Mouse (Mus musculus) adrenal gland, postnatal 10 days (tissue): ENCODE results near the gene Gprc5d. TPM values are rescaled to one million over a fixed set of nuclear protein-coding genes. Genes with fewer than 3 reads are reported as not detected.

Experiments used
- DNase-seq: peaks from one replicate; pipeline ENCODE4 v3.0.0; 2021; ENCODE audit warnings: mixed read lengths
- total RNA-seq, 2 experiments: library from RNA; stranded (reverse); gene quantifications; 2 replicates each; pipeline ENCODE4 v1.2.3; 2021

Gprc5d gene
- total RNA-seq, 2 experiments from 2014 or later, result not detected

- DNase-seq, result no peak
Measured at GRCm38 (mm10) chr6:135135735-135136134, 17.7 kb upstream of the Gprc5d start.

- DNase-seq, result no peak
Measured at GRCm38 (mm10) chr6:135133486-135133885, 15.4 kb upstream of the Gprc5d start.

- DNase-seq, result no peak
Measured at GRCm38 (mm10) chr6:135133086-135133485, 15.0 kb upstream of the Gprc5d start.

DNA sequence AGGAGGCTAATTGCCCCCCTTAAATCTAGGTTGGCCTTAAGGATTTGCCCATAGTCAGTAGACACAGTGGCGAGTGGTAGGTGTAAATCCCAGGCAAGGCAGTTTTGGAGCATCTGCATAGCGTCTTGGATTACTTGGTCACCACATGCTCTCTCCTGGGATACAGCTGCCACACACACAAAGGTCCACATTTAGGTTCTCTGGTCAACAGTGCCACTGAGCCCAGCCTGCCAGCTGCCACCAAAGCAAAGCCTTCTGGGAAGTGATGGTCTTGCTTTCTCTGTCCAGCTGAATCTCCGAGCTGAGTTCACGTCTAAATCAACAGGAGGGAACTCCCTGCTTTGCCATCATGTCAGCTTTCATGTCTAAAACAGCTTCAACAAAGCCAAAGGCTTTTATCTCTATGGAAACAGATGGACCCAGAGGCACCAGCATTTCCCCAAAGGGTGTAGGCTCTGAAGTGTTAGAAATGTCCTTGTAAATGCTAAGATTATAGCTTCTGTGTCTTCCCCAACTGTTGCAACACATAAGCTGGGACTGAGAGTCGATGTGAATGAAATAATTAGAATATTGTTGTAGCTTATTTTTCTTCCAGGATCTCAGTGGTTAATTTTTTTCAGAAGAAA is 6.8 kb upstream of the Gprc5d start:
- DNase-seq, result no peak

GRCm38 (mm10) chr6:135116479-135116878 is 1.6 kb downstream of the Gprc5d start:
- no peak for DNase-seq

DNA sequence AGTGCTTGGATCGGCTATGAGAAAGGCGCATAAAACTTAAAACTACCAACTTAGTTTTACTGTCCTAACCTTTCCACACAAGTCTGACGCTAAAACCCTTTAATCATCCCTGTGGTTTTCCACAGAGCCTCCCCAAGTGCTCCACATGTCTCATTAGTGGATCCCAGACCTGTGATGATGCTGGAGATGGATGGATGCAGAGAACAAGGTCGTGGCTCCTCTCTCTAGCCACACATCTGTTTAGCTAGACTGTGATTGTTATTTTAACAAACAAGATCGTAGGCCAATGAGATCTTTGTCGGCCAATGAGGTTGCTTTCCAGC is 5.0 kb downstream of the Gprc5d start:
- no peak for DNase-seq

- DNase-seq, result peak; percentile 12
Measured at GRCm38 (mm10) chr6:135112411-135113113, 5.5 kb downstream of the Gprc5d start.

- no peak for DNase-seq
Measured at GRCm38 (mm10) chr6:135107014-135107413, 11.1 kb downstream of the Gprc5d start.

- DNase-seq, result peak; percentile 14
Measured at GRCm38 (mm10) chr6:135102736-135103303, 15.3 kb downstream of the Gprc5d start.

DNA sequence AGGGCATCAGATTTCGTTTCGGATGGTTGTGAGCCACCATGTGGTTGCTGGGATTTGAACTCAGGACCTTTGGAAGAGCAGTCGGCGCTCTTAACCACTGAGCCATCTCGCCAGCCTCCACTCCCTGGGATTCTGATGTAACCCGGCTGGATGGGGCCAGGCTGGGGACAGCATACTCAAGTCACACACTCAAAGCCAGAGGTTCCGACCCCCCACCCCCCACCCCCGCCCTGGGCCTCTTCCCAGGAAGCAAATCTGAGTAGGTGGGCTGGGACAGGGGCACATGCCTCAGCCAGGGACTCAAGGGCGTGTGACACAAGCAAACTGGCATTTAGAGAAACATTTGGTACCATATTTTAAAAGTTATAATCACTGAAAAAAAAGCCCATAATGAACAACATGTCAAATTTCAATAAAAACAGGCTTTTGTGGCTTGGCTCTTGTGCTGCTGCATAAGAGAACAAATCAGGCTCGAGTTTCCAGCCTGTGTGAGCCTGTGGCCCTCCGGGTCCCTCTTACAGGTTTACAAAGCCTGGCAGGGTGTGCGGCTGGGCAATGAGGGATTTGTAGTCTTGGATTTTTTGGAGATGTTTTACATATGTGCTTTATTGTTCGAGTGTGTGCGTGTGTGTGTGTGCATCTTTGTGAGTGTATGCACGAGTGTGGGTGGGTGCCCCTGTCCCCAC is 17.2 kb downstream of the Gprc5d start:
- DNase-seq, result no peak

DNA sequence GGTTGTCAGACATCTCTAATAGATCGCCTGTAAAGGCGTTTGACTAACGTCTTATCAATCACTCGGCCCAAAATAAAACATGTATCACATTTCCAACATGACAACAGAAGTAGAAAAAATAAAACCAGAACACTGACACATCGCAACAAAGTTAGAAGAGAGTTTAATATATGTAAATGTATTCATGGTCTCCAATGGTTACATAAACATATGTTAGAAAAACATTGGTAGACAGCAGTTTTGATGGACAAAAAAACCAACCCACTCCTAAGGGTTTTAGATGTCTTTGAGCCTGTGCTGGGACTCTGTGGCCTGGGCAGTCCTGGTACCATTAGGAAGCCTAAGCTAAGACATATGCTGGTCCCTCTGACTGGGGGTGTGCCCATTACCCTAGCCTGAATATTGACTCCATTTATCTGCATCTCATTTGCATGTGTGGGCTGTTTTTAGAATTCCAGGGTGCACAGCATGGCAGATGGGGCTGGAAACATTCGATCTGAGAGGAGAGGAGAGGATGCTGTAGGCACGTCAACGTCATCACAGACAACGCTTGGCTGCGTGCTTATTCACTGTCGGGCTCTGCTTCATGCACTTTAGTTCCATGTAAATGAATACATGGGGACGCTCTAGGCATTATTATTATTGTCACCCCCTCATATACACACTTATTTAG is 25.1 kb downstream of the Gprc5d start:
- DNase-seq, result no peak

GRCm38 (mm10) chr6:135090661-135091060 is 27.4 kb downstream of the Gprc5d start:
- DNase-seq, result no peak

DNA sequence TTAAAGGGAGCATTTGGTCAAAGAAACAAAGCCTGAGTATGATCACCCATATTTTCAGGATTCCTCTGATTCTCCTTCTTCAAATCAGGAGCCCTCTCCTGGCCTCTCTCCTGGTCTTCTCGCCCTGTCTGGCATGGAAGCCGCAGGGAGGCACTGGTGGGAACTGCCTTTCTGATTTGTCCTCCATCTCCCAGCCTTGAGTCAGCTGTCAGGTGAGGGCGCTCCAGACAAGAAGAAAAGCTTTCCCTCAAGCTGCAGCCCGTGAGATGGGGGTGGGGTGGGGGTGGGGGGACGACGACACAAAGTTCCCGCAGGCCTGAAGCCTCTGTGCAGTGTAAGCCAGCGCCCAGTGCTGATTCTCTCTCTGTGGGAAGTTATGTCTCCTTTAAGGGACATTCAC is 28.3 kb downstream of the Gprc5d start:
- no peak for DNase-seq

DNA sequence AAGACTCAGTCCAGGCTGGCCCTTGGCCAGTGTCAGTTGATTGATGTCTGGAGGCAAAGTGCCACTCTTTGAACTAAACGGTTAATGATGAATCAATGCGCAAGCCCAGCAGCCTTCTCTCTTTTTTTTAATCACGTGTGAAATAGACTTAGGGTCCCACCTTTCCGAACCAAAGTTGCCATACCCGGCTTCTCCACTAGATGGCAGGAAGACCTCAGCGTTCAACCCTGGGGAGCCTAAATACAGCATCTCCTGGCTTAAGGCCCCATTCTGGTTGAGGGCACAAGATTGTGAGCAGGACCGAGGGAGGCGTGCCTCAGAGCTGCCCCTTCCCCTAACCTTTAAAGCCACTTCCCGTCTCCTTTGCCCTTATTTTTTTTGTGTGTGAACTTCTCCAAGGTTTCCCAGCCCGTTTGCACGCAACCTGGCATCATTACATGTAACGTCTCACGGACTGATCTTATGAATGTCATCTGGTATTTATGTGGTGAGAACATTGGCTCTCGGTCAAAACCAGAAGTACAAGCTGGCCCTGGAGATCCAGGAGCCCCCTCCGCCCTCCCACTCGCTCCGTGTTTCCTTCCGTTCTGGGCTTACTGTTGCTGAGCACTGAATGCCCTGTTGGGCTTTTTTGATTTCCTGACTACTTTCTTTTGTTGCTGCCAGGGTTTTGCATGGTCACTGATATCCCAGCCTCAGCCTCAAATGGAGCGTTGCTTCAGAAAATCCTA is 30.2 kb downstream of the Gprc5d start:
- DNase-seq, result peak; percentile 86

GRCm38 (mm10) chr6:135085703-135086102 is 32.4 kb downstream of the Gprc5d start:
- DNase-seq, result no peak

DNA sequence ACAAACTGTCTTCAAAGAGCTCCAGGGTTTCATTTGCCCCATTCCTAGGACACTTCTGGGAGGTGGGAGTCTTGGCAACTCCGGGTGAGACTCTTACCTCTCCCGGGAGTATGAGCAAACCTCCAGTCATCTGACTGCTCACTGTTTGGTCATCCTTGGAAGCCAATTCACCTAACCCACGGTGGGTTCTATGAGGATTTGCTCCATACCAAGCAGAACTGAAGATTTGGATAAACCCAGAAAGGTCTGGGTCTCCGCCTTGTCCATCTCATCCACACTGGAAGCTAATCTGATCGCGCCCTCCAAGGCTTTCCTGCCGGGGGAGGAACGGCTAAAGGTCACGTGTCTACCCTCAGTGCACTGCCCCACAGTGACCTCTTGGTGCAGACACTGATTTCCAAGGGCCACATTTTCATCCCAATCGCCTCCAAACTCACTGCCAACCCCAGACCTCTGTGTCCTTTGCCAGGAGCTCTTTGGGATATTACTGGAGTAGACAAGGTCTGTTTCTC is 34.0 kb downstream of the Gprc5d start:
- no peak for DNase-seq

GRCm38 (mm10) chr6:135078420-135078819 is 39.7 kb downstream of the Gprc5d start:
- DNase-seq, result no peak

GRCm38 (mm10) chr6:135076202-135076601 is 41.9 kb downstream of the Gprc5d start:
- DNase-seq, result no peak

DNA sequence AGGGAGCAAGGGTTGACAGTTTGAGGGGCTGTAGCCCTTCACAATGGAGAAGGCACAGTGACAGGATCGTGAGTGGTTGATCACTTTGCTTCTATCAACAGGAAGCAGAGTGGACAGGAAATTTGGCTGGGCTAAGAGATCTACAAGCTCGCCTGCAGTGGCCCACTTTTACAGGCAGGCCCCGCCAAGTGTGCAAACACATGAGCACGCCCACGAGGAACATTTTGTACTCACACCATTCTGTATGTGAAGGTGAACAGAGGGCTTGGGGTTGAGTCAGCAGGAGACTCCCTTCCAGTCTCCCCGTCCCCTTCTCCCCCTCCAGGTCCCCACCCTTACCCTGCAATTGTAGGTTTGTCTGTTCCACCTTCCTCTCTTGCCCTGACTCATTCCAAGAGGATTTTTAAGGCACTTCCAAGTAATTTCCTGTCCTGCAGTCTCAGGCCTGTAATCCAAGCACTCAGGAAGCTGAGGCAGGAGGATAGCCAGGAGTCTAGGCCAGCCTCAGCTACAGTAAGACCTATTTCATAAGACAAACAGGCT is 43.6 kb downstream of the Gprc5d start:
- DNase-seq, result no peak

GRCm38 (mm10) chr6:135070347-135070746 is 47.7 kb downstream of the Gprc5d start:
- no peak for DNase-seq

GRCm38 (mm10) chr6:135069856-135070255 is 48.2 kb downstream of the Gprc5d start:
- no peak for DNase-seq
